Mouse (Mus musculus) stomach, embryonic 16.5 days (tissue): ENCODE measurements around the gene Rnf39. TPM values are rescaled to one million over a fixed set of nuclear protein-coding genes. Genes with fewer than 3 reads are reported as not detected.

ENCODE experiments used
- ATAC-seq: fragments of 200-750 bp; cut with Nextera tagmentation; 2 replicates; pipeline ENCODE4 v1.8.0; 2017; ENCODE audit warnings: moderate number of reproducible peaks, moderate TSS enrichment; ENCODE audit not compliant: insufficient read depth, low FRiP score
- H3K27ac ChIP-seq: fragments of 300-500 bp; sonication (generic); 2 replicates; pipeline ENCODE4 v1.5.1; 2014; ENCODE audit warnings: low read length
- H3K27me3 ChIP-seq: fragments of 300-500 bp; sonication (generic); 2 replicates; pipeline ENCODE4 v1.6.1; 2014; ENCODE audit warnings: low read length, control low read depth, mixed read lengths; ENCODE audit not compliant: control insufficient read depth, insufficient read depth
- H3K36me3 ChIP-seq: fragments of 300-500 bp; sonication (generic); 2 replicates; pipeline ENCODE4 v1.6.1; 2014; ENCODE audit warnings: low read length; ENCODE audit not compliant: control insufficient read depth, insufficient read depth
- H3K4me1 ChIP-seq: fragments of 300-500 bp; sonication (generic); 2 replicates; pipeline ENCODE4 v1.6.1; 2014; ENCODE audit warnings: low read length, control low read depth, mixed read lengths; ENCODE audit not compliant: control insufficient read depth, insufficient read depth
- H3K4me2 ChIP-seq: fragments of 300-500 bp; sonication (generic); 2 replicates; pipeline ENCODE4 v1.6.1; 2014; ENCODE audit warnings: low read depth, low read length, mixed read lengths
- H3K4me3 ChIP-seq: fragments of 300-500 bp; sonication (generic); replicated peaks from 2 replicates; pipeline ENCODE4 v1.5.1; 2014; ENCODE audit warnings: mild to moderate bottlenecking, low read length
- H3K9ac ChIP-seq: fragments of 300-500 bp; sonication (generic); 2 replicates; pipeline ENCODE4 v1.6.1; 2014; ENCODE audit warnings: low read length
- H3K9me3 ChIP-seq: fragments of 300-500 bp; sonication (generic); replicated peaks from 2 replicates; pipeline ENCODE4 v1.6.1; 2016; ENCODE audit warnings: low read length, control low read depth; ENCODE audit not compliant: control insufficient read depth
- WGBS: fragments of 180-500 bp; shearing (Covaris S2); extraction: QIAGEN DNeasy Blood & Tissue Kit; methylation state at CpG from one replicate; pipeline ENCODE4 v1.1.7; 2014; 5-methylcytosine and 5-hydroxymethylcytosine counted together
- polyA plus RNA-seq: library from polyadenylated mRNA; unstranded; fragments of >200 nt; fragmentation: Nextera tagmentation; extraction: Ambion mirVana; gene quantifications from 2 replicates; pipeline ENCODE4 v1.2.1, GENCODE M21; 2015

Gene Rnf39
- polyA plus RNA-seq, 1 experiment from 2014 or later = 3.4 TPM

- 79% methylated on average over 1 of the region's 1 CpGs for WGBS
- H3K36me3 ChIP-seq = no peaks in the 10 kb centered on the region
- H3K27me3 ChIP-seq = peaks cover 10% of the 10 kb centered on the region
- no peak for ATAC-seq
- H3K4me3 ChIP-seq = no peak overlapping the region
- H3K4me2 ChIP-seq = no peak overlapping the region
- H3K4me1 ChIP-seq = peaks cover 10% of the 10 kb centered on the region
- H3K27ac ChIP-seq = no peak overlapping the region
- H3K9me3 ChIP-seq = no peaks in the 10 kb centered on the region
- H3K9ac ChIP-seq = no peak overlapping the region
Observed at GRCm38 (mm10) chr17:36948286-36948685, 5.6 kb downstream of the Rnf39 start.

- ATAC-seq = no peak
- Histone ChIP-seq H3K9me3 (no peaks in the 10 kb centered on the region), H3K4me2 (no peak overlapping the region), H3K27me3 (peaks cover 8% of the 10 kb centered on the region), H3K9ac (no peak overlapping the region), H3K4me3 (no peak overlapping the region), H3K4me1 (peaks cover 10% of the 10 kb centered on the region), H3K27ac (no peak overlapping the region), H3K36me3 (no peaks in the 10 kb centered on the region)
- WGBS = 91% methylated on average over 8 of the region's 8 CpGs
Observed at GRCm38 (mm10) chr17:36949265-36949664, 6.5 kb downstream of the Rnf39 start.

- H3K27me3 ChIP-seq = no peaks in the 10 kb centered on the region
- H3K9me3 ChIP-seq = no peaks in the 10 kb centered on the region
- H3K9ac ChIP-seq = peak within 1 kb of the TSS; percentile 81
- 2% methylated on average over 36 of the region's 36 CpGs for WGBS
- ATAC-seq = peak; percentile 98
- H3K4me1 ChIP-seq = peaks cover 10% of the 10 kb centered on the region
- peak within 1 kb of the TSS; percentile 58; the same call in 1 of the 2 replicates for H3K27ac ChIP-seq
- H3K4me2 ChIP-seq = peak within 1 kb of the TSS; percentile 63
- H3K4me3 ChIP-seq = peak within 1 kb of the TSS; percentile 71
- no peaks in the 10 kb centered on the region for H3K36me3 ChIP-seq
Observed at GRCm38 (mm10) chr17:36950981-36951947, 8.5 kb downstream of the Rnf39 start, which contains the start of gene Ppp1r11. Gene Ppp1r11, minus strand, starts transcription at chr17:36951741.

DNA sequence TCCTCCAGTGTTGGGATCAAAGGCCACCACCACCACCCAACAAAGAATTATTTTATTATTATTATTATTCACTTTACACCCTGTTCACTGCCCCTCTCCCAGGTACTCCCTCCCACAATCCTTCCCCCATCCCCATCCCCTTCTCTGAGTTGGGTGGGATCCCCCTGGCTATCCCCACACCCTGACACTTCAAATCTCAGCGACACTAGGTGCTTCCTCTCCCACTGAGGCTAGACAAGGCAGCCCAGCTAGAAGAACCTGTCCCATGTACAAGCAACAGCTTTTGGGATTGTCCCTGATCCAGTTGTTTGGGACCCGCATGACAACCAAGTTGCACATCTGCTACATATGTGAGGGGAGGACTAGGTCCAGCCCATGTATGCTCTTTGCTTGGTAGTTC is 9.9 kb downstream of the Rnf39 start:
- H3K4me3 ChIP-seq = no peak overlapping the region
- peaks cover 9% of the 10 kb centered on the region for H3K4me1 ChIP-seq
- H3K4me2 ChIP-seq = no peak overlapping the region
- H3K27me3 ChIP-seq = no peaks in the 10 kb centered on the region
- no peaks in the 10 kb centered on the region for H3K36me3 ChIP-seq
- ATAC-seq = no peak
- WGBS = 87% methylated on average over 2 of the region's 2 CpGs
- H3K27ac ChIP-seq = no peak overlapping the region
- no peak overlapping the region for H3K9ac ChIP-seq
- no peaks in the 10 kb centered on the region for H3K9me3 ChIP-seq

- Histone ChIP-seq H3K4me3 (no peak overlapping the region), H3K9ac (no peak overlapping the region), H3K4me1 (peaks cover 8% of the 10 kb centered on the region), H3K27me3 (no peaks in the 10 kb centered on the region), H3K36me3 (no peaks in the 10 kb centered on the region), H3K9me3 (no peaks in the 10 kb centered on the region), H3K27ac (no peak overlapping the region), H3K4me2 (no peak overlapping the region)
- no peak for ATAC-seq
- WGBS = 86% methylated on average over 1 of the region's 1 CpGs
Observed at GRCm38 (mm10) chr17:36953062-36953461, 10.3 kb downstream of the Rnf39 start.

DNA sequence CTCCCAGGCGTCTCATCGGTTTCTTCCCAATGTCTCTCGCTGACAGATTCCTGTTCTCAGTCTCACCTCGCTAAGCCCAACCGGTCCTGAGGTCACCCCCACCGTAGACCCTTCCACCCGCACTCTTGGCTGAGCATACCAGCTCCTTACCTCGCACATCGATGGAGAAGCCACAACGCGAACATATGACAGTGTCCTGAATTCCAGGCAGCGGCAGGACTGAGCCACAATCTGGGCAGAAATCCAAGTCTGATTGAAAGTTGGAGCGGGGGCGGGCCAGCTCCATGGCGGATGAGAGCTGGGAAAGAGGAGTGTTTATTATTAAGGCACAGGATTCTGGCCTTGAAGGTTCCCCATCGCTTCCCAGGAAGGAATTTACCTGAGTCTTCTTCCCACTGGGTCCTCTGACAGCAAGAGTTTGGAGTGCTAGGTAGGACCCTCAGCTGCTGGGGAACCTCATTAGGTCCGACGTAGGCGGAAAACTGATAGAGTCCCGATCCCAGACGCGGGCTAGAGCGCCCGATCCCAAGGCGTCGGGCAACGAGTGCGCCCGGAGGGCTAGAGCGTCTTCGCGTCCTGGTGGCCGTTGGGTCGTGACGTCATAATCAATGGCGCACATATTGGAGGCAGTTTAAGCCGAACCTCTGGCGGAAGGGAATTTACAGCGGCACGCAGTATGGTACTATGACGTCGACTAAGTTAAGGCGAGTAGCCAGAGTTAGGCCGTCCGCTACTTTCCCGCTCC is 15.5 kb downstream of the Rnf39 start, which contains the start of the genes Znrd1 and Znrd1as:
Znrd1 (minus strand) TSS at position 561 of the 745 bp plus-strand sequence.
Znrd1as (plus strand) TSS at position 594 of the 745 bp plus-strand sequence.
- peak within 1 kb of the TSS; percentile 90 for H3K4me2 ChIP-seq
- no peaks in the 10 kb centered on the region for H3K27me3 ChIP-seq
- peak; percentile 99 for ATAC-seq
- no peaks in the 10 kb centered on the region for H3K36me3 ChIP-seq
- peak within 1 kb of the TSS; percentile 73 for H3K4me3 ChIP-seq
- WGBS = under 1% methylated on average over 46 of the region's 46 CpGs
- H3K27ac ChIP-seq = peak within 1 kb of the TSS; percentile 87
- peaks cover 11% of the 10 kb centered on the region for H3K4me1 ChIP-seq
- no peaks in the 10 kb centered on the region for H3K9me3 ChIP-seq
- peak within 1 kb of the TSS; percentile 88 for H3K9ac ChIP-seq

DNA sequence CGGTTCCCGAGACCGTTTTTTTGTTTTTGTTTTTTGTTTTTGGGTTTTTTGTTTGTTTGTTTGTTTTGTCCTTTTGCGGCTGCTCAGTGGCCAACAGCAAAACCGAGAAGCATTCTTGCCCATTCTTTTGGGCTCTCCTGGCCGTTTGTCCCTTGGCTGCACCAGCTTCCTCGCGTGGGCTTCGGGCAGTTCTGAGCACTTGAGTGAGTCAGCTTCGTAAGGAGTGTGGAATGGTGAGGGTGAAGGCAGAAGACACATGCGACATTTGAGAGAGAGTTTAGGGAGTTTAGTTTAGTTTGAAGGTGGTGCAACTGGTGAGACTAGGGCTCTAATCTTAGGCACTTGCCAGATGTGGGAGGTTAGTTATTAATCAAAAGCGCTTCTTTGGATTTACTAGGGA is 16.2 kb downstream of the Rnf39 start:
- no peaks in the 10 kb centered on the region for H3K36me3 ChIP-seq
- WGBS = 9% methylated on average over 12 of the region's 12 CpGs
- ATAC-seq = no peak
- H3K9me3 ChIP-seq = no peaks in the 10 kb centered on the region
- peak overlapping the region; percentile 90 for H3K4me2 ChIP-seq
- H3K4me3 ChIP-seq = peak overlapping the region; percentile 73
- no peaks in the 10 kb centered on the region for H3K27me3 ChIP-seq
- H3K9ac ChIP-seq = peak overlapping the region; percentile 88
- peak overlapping the region; percentile 87 for H3K27ac ChIP-seq
- H3K4me1 ChIP-seq = peaks cover 11% of the 10 kb centered on the region

DNA sequence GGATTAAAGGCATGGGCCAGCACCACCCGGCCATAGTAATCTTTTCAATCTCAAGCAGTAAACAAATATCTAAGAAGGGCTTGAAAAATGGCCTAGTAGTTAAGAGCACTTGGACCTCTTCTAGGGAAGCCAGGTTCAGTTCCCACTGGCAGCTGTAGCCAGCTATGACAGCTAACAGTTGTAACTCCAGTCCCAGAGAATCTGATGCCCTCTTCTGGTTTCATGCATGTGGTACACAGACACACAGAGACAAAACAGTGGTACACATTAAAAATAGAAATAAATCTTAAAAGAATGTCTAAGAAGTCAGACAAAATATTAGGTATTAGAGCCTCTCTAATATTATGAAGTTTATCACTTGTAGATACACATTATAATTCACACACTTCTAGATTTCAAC is 18.4 kb downstream of the Rnf39 start:
- Histone ChIP-seq H3K36me3 (no peaks in the 10 kb centered on the region), H3K4me3 (no peak overlapping the region), H3K9ac (no peak overlapping the region), H3K27me3 (no peaks in the 10 kb centered on the region), H3K27ac (no peak overlapping the region), H3K4me1 (peaks cover 11% of the 10 kb centered on the region), H3K9me3 (no peaks in the 10 kb centered on the region), H3K4me2 (no peak overlapping the region)
- no peak for ATAC-seq
- WGBS = 59% methylated on average over 1 of the region's 1 CpGs

DNA sequence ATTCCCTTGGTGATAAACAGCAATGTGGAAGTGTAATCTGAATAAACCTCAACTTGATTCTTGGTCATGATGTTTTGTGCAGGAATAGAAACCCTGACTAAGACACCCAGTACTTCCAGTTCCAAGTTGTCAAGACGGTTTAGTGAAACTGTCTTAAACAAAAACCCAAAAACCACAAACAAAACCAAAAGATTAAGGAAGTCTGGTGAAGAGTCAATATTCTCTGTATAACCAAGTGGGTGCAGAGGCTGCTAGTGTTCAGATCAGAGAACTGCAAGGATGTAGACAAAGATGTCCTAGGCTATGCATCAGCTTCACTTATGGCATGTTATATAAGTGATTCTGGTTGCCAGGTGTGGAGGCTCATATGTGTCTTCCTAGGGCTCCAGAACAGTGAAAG is 24.2 kb downstream of the Rnf39 start:
- Histone ChIP-seq H3K4me2 (no peak overlapping the region), H3K27ac (no peak overlapping the region), H3K9ac (no peak overlapping the region), H3K9me3 (no peaks in the 10 kb centered on the region), H3K36me3 (no peaks in the 10 kb centered on the region), H3K4me3 (no peak overlapping the region), H3K4me1 (no peaks in the 10 kb centered on the region), H3K27me3 (no peaks in the 10 kb centered on the region)
- WGBS = 75% methylated on average over 1 of the region's 1 CpGs
- ATAC-seq = no peak
